Mouse (Mus musculus) skeletal muscle tissue, adult 2 months (tissue): ENCODE data around the gene Ggact.
A peak's percentile ranks its signal among the peaks of the same experiment; 100 is the strongest.

Source experiments
- DNase-seq: peaks from one replicate; pipeline ENCODE4 v3.0.0-alpha.2; 2012; ENCODE audit warnings: low read depth, low spot score

Ggact gene

DNA sequence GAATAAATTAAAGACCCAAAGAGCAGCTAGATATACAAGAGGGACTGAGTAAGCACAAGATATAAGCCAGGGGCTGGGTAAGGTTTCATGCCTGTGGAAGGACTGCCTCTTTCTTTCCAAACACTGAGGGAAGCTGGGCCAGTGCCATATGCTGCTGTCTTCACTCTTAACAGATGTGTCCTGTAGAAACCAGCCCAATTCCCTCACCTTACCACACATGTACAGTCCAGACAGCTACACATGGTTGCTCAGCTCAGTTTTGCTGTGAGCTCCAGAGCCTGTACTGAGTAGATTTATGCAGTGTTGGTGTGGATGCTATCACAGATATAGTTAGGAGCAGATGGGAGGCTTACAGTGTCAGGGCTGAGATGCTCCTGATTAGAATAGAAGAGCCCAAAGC is 12.9 kb downstream of the Ggact start:
- peak; percentile 25 for DNase-seq

DNA sequence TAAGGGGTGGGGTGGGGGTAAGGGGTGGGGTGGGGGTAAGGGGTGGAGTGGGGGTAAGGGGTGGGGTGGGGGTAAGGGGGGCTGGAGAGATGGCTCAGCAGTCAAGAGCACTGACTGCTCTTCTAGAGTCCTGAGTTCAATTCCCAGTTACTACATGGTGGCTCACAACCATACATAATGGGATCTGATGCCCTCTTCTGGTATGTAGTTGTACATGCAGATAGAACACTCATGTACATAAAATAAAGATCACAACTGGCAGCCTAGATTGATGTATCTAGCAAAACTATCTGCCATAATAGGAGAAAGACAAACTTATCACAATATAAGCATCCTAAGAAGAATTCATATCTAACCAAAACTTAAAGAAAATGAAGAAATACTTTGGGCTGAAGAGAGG is 15.0 kb downstream of the Ggact start:
- no peak for DNase-seq

DNA sequence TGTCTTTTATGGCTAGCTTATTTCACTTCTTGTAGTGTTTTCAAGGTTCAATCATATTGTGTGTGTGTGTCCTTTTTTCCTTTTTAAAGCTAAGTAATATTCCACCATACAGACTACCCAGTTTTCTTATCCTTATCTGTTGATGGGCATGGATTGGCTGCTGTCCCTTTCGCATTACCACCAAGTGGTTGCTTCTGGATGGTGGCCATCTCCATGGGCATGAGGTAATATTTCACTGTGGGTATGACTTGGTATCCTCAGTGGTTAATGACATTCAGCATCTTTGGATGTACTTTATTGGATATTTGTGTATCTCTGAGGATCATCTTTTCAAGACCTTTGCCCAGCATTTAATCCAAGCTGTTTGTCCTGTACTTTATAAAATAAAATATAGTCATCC is 17.5 kb downstream of the Ggact start:
- DNase-seq, result no peak

DNA sequence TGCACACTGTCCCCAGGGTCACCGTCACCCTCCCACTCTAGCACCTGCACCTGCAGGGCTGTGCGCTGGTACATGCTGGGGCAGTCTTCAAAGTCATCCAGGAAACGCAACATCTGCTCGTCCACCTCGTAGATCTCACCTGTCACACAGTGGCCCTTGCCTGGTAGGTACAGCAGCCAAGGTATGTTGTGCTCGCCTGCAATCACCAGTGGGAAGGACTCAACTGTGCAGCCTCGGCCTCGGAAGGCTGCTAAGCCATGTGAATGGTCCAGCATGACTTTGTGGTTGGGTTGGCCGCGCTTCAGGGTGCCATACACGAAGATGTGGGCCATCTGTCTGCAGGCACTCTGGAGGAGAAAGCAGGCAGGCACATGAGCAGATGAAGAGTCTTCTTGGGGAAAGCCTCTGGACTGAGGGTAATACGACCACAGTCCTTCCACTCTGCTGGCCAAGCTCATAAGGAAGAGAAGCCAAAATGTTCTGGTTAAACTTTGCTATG is 22.0 kb downstream of the Ggact start:
- DNase-seq, result no peak

DNA sequence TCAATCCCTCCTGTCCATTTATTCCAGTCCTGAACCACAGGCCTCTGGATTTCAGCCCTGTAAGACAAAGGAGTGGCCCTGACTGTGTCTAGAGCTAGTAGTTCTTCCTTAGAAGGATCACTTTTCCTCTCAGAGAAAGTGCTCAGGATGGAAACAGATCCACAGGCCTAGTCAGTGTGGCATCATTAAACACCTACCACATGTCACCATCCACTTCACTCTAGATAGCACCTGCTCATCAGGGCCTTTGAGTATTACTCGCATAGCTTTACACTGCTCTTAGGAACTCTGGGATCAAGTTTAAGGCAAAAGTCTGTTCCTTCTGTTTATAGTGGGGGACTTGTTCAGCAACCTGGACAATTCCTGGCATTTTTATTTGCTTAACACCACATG is 25.1 kb downstream of the Ggact start:
- no peak for DNase-seq

DNA sequence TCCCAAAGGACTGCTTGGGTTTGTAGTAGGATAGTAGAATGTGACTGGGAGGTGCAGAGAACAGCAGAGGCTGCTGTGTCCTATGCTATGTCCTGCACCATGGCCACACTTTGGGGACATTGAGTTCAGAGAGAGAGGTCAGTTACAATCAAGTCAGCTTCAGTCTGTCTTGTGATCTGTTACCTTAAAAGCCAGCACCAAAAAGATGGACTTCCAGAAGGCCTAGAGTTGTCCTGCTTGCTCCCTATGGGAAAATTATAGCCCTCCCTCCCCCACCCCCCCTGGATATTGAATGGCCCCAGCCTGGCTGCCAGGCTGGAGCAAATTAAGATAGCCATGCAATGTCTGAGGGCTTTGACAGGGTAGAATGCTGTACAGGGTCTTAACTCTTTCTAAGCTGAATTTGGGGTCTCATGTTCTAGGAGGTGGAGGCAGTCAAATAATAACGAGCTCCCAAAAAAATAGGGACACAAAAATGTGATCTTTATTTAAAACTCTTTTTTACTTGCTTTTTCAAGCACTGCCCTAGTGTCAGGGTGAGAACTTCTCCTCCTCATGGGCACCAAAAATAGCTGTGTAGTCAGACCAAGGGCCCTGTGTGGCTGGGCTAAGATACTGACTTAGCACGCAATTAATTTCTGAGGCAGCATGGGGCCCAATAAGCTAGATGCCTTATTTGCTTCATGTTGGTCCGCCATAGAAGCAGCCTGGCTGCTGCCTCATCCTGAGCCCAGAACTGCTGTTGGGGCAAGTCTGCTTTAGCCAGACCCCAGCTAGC is 25.7 kb downstream of the Ggact start:
- no peak for DNase-seq

DNA sequence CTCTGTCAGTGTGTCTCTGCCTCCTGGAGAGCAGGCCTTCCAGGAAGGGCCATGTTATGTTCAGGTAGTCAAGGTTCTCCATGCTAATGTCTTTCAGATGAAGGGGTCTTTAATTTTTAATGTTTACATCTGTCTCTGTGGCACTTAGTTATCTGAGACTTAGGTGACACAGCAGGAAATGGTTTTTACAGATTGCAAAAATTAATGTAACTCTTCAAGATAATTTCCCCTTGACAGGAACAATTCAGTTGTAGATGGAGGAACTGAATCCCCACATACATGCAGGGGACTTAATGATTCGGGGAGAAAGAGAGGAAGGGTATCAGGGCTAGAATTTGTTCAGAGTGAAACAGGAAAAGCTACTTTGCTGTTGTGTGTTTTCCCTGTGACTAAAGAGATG is 26.3 kb downstream of the Ggact start:
- no peak for DNase-seq

DNA sequence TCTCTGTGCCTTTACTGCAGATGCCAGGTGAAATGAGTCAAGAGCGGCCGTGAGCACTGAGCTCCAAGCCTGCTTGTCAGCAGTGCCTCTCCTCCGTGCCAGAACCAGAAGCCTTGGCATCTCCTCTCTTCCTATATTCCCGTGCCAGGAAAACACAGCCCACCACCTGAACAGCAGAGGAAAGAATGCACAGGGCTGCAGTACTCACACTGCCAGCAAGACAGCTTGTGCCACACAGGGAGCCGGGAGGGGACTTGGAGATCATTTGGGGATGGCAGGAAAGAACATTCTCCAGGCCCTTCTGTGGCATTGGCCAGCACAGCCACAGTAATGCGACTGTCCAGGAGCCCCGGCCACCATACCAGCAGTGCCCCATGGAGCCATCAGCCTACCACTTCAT is 27.7 kb downstream of the Ggact start:
- DNase-seq, result no peak

DNA sequence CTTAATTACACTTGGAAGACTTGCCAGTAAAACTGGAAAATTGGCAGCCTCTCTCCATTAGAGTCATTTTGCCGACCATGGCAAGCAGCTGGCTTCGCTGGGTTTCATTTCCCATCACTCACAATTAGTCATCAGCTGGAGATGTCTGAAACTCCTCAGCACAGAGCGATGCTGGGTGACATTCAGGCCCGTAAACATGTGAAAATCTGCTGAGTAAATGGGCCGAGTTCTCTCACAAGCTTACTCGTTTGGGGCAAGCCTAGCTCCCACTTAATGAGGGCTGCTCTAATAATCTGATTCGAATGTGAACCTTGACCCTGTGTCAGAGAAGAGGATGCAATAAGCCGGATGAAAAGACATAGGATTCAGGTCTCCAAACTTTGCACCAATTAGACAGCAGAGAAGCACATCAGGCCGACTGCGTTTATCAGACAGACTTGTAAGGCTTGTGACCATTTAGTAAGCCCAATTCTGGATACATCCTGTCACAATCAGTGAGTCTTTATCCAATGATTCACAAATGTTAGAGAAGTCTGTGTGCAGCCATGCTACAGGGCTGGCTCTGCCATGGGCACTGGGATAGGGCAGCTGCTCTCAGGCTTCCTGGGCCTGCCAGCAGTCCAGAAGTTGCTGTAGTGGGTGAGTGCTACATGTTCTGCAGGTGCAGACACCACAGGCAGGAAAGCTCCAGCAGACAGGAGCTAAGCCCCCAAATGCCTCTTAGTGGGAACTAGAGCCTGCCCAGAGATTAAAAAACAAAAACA is 29.6 kb downstream of the Ggact start:
- DNase-seq, result no peak

DNA sequence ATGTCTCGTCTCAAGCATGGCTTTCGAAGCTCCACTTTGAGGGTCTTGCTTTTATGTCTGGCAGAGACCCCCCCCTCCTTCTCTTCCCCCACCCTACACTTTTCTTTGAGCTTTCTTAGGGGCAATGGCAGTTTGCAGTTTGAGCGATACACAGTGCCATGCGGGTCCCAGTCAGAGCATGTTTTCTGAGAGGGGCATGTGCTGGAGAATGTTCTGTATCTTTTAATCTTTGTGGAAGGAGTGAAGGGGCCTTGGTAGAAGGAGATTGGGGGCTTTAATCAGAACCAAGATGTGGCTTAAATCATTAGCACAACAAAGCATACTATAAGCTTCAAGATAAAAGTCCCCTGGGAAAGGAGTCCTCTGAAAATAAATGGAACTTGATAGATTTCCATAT is 30.1 kb downstream of the Ggact start:
- DNase-seq, result no peak

DNA sequence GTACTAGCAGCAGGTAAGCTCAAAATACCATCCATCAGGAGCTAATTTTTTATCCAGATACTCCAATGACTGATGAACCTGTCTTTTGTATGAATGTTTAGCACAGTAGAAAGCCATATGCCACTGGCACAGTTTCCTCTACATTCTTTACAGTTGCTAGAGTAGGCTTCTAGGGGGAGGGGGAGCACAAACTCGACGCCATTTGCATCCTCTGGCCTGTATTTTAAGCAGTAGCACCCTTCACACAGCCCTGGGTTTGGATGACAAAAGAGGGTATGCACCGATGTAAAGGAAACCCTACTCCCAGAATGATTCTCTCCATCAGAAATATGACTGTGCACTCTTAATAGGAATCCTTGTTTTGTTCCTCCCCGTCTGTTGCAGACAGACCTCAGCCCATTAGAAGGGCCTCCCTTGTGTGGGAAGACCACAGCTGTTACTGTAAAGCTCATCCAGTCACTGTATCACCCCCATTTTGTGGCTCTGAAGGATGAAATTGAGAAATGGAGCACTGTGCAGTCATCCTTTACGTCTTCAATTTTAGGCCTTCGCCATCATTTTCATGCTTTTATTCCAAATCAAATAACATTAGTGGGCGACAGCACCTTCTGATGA is 30.7 kb downstream of the Ggact start:
- DNase-seq, result no peak

DNA sequence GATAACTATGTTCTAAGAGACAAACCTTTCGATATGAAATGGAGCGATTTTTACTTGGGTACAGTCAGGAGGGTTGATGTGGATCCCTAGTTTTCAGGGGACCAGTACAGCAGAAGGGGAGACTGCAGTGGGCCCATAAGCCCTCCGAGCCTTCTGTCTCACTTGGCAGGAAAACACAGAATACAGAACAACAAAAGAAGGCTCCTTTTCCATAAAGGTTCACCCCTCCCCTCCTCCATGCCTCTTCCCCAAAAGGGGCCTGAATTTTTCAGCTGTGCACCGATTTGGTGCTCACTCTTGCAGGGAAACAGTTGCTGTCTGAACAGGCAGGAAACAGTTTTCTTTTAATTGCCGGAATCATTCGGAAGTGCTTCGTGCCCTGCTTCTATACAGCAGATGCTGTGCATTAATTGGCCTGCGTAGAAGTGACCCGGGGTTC is 31.3 kb downstream of the Ggact start:
- DNase-seq, result no peak

DNA sequence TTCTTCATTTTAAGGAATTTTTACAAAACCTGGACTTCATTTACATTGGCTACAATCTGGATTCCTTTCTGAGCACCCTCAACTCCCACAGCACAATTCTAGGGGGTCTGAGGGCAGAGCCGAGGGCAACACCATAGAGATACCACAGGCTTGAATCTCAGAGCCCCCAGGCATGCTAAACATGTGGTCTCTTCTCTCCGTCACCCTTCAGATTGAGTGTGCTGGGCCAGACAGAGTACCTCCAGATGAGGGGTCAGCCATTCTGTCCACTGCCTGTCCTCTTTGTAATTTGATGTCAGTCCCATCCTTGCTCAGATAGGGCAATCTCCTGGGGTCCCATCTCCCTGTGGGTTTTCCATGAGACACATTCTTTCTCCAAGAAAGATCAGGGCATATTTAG is 31.9 kb downstream of the Ggact start:
- DNase-seq, result no peak

DNA sequence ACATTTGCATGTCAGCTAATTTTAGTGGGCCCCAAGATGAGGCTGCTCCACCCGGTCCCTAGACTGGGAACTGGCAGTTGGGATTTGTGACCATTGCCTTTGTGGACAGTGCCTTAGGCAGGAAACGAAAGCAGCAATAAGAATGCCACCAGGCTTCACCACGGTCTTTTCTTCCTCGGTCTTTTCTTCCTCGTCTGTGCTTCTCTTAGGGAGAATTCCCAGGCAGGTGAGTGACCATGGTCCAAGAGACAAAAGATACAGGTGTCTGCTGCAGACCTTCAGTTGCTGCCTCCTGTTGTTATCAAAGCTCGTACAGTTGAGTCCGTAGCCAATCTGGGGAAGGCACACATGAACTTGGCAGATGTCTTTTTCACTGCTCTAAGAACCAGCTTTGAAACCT is 33.3 kb downstream of the Ggact start:
- no peak for DNase-seq

DNA sequence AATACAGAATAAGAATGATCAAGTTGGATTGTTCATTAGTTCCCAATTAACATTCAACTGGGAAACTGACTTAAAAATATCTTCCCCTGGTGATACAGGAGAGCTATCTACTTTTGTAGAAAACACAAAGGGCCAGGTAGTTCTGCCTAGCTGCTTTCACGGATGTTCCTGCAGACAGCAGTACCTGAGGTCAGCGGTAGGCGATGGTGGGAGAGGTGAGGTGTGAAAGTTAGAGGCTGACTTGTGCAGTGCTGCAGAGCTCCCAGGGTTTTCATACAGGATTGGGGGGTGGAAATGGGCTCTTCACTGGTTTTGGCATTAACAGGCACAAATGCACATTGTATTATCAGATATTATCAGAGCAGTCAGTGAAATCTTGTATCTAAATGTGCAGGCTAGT is 35.8 kb downstream of the Ggact start:
- no peak for DNase-seq

DNA sequence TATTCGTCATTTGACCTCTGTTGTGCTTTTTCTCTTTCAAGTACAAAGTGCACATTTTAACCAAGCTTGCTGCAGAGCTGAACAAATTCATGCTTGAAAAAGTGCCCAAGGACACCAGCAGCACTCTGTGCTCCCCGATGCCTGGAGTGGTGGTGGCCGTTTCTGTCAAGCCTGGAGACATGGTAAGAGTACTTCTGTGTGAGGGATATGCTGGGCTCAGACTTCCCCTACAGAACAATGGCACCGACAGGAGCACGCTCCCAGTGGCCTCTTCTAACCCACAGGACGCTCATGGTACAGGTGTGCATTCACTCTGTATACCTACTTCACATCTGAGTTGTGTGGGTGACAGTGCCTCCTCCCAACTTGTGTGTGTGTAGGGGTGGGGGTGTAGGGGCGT is 36.8 kb downstream of the Ggact start:
- DNase-seq, result no peak

DNA sequence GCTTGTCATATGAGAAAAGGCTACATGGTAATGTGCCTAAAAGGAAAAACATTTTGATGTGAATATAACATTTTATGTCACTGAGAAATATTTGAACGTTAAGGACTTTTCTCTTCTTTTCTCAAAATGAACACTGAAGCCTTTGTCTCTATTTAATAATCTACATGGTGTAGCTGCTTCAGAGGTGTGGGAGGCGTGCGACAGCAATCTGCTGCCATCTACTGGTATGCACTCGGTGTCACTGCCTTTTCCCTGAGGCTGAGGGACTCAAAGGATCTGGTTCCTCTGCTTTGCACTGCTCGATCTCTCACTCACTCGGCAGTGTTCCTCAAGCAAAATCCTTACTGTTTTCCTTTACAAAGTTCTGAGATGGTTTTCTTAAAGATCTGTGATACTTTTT is 37.4 kb downstream of the Ggact start:
- DNase-seq, result peak; percentile 45

DNA sequence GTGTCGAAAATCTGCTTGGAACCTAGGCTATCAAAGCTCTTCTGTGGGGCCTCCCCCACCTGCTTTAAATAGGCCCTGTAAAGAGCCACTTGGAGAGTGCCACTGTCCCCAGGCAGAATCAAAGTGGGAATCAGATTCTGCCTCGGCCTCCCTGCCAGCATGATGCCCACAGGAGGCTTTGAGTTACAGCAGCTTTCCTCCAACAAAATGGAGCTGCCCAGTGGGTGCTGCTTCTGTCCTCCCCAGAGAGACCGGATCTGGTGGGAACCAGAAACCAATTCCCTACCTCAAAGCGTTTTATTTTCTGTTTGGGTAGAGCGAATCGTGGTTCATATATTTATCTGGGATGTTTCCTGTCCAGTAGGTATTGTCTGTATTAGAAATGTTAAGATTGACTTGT is 37.9 kb downstream of the Ggact start:
- peak; percentile 15 for DNase-seq

DNA sequence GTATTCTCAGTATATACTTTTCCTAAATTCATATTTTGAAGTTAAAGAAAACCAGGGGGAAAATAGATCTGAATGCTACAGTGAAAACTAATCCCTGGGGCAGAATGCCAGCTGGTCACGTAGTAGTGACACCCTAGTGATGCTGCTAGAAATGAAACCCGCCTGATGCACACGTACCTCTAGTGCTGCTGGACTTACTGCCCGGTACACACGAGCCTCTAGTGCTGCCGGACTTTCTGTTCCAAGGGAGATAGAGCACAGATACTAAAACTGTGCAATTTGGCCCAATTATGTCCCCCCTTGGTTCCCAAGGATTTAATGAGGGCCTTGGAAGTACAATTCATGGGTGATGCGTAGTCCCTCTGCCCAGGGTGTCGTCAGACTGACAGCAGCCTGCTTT is 38.5 kb downstream of the Ggact start:
- no peak for DNase-seq

DNA sequence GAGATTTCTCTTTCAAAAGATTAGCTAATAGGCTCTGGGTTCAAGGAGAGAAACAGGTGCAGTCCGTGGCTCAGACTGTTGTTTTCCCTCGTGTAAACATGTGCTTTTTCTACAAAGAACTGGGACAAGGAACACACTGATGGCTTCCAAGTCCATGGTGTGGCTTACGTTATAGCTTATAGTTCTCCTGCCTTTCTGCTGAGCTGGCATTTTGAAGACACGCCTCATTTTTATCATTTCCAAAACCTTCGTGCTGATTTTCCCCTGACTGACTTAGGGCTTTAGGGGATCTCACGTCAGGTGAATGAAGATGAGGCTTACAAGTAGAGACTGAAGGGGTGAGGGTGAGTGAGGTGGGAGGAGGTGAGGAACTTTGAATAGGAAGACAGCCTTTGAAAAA is 40.9 kb downstream of the Ggact start:
- DNase-seq, result no peak

DNA sequence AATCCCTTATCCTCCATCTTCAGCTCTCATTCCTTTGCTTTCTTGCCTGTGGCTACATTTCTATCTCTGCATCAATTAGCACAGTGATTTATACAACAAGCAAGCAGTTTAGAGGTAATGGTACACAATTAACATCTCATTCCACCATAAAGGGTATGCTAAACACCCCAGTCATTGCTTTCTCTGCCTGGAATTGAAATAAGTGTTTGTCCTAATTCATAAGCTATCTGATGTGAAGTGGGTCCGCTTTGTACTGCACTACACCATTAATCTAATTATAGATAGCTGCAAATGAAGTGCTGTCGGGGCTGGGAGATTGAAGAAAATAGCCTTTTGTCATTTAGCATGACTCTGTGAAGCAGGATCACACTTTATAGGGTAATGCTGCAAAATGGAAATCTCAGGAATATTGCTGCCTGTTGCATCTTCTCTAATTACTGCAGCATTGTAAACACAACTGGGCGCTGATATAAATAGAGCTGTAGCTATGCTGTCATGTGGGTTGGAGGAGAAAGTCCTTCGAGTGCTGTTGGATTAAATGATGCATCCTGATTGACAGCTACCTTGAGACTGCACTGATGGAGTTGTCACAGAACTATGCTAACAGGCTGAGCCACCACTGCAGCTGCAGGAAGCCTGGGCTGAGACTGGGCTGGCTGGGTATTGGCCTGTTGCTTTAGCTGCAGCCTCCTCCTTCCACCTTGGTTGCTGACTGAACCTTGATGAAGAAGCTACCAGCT is 41.5 kb downstream of the Ggact start:
- DNase-seq, result no peak

DNA sequence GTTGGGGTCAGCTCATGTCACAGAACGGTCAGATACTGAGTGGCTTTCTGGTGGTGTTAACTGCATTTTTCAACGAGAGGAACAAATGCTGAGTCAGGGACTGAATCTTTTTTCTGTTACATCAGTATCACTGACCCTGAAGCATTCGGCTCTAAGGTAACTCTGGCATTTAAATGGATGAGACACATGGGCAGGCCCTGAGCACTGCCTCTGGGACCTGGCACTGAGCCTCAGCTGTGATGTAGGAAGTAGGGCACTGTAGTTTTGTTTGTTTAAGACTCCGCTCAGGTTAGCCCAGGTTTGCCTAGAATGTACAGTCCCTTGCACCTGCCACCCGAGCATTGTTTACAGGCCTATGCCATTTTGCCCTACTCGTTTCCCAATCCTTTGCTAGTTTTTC is 43.7 kb downstream of the Ggact start:
- DNase-seq, result no peak
